Mouse (Mus musculus) mouse trophoblast stem cell (cell line): ENCODE data around the gene Lcn2.

ENCODE experiments used
- in situ Hi-C, 2 experiments: fragments of 300-500 bp; cut with MseI, MboI; formaldehyde crosslinking; loops; 2 replicates in 1 of 2; 3 replicates in 1 of 2; pipeline ENCODE4 v1.15.1; 2025

Lcn2 gene

GRCm38 (mm10) chr2:32344056-32344455, 44.0 kb downstream of the Lcn2 start:
- in situ Hi-C loops, result no loop called here

DNA sequence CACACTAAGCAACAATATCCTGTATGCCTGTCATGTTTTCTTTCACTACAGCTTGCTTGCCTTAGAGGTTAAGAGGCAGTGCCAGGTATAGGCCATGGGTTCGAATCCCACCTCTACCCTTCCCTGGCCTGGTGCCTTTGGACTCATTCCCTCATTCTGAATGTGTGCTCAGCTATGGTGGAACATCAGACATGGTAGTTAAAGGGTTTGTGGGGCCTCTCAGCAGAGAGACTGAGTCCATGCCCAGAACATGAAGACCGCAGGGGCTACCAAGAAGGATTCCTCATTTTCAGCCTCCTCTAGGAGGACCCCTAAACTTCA, 44.7 kb downstream of the Lcn2 start:
- in situ Hi-C loops, result no loop called here

GRCm38 (mm10) chr2:32342539-32343350, 45.3 kb downstream of the Lcn2 start:
- in situ Hi-C loops, result no loop called here

GRCm38 (mm10) chr2:32342039-32342438, 46.0 kb downstream of the Lcn2 start:
- in situ Hi-C loops, result no loop called here

DNA sequence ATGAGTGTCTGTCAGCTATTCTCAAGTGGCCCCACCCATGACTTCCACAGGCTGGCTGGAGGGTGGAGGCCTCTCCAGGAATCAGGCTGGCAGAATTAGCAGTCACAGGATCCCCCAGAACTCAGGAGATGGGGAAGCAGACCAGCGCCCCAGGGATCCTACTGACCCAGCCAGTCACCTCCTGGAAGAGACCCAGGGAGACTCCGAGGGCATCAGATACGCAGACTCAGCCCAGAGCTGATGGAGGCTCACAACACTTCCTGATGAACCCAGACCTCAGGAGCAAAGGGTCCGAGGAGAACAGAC, 46.5 kb downstream of the Lcn2 start:
- in situ Hi-C loops, result no loop called here

GRCm38 (mm10) chr2:32340836-32341633, 47.0 kb downstream of the Lcn2 start:
- in situ Hi-C loops, result no loop called here

GRCm38 (mm10) chr2:32339912-32340642, 48.0 kb downstream of the Lcn2 start:
- in situ Hi-C loops, result no loop called here

DNA sequence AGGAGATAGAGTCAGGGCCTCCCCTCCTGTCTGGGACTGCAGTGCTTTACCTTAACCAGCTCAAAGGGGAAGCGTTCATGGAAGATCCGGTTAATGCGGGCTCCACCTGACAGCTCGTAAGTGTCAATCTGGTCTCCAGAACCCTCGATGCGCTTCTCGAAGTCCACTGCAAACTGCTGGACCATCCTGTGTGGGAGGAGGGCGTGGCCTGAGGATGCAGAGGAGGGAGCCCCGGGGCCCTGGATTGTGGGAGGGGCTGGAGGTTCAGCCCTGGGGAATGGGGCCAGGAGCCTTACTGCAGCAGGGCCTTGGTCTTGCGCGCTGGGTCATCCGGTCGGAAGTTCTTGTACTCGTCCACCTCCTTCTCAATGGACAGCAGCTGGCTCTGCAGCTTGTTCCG, 52.2 kb downstream of the Lcn2 start:
- in situ Hi-C loops, result no loop called here
